Mouse (Mus musculus): Measurements from ENCODE around the gene Sgpp2. TPM values are rescaled to one million over a fixed set of nuclear protein-coding genes. Genes with fewer than 3 reads are reported as not detected.
A peak's percentile ranks its signal among the peaks of the same experiment; 100 is the strongest.

The Sgpp2 gene
- total RNA-seq, 4 experiments from 2014 or later: 3.6 to 10.5 (median 6.4) TPM

DNA sequence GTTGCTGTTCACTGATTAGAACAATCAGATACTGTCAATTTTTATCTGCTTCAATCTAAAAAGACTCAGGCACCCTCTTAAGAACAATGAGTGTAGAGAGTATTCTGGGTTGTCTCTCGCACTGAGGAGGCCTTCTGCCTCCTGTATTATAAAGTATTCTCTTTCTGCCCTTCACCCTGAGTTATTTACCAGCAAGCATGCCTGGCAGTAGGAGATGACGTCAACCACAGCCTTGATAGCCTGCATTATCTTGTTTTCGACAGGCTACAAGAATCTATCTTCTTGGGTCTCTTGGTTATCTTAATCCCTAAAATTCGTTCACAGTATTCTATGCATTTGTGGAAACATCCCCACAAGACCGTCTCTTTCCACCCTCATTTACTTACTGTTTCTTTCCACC lies 29.8 kb downstream of the Sgpp2 start:
- peak; percentile 69 for DNase-seq

DNA sequence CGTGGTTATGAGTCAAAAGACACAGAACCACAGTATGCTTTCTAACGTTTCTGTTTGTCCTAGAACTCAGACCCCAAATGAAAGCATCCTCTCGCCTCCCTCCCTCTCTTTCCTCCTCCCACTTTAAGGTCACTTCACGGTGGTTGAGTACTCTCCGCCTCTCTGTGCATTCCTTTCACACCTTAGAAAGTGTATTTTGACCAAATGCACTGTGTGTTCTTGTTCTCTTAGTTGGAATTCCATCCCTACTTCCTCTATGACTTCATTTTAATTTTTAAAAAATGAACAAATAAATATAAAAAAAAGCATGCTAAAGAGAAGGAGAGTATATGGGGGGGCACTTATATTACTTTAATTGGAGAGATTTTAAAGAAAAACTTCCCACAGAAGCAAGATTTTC lies 30.4 kb downstream of the Sgpp2 start:
- no peak for DNase-seq

DNA sequence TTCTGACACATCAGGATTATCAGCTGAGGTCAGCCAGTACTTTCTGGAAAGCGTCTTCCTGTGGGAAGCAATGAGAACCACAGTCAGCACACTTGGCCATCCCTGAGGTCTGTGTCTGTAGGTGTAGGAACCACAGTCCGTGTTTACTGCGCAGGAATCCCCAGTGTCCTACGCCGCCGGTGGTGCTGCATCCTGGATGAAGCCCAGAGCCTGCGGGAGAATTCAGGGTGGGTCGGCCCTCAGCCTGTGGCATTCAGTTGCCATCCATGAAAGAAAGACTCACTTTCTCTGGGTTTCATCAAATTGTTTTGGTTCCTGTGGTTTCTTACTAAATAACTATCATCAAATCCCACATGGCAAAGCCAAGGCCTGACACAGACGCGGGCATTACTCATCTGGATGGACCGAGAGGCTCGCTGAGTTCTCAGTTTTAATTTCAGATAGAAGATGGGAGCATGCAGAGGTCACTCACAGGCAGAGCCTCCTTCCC lies 37.2 kb downstream of the Sgpp2 start:
- no peak for DNase-seq

DNA sequence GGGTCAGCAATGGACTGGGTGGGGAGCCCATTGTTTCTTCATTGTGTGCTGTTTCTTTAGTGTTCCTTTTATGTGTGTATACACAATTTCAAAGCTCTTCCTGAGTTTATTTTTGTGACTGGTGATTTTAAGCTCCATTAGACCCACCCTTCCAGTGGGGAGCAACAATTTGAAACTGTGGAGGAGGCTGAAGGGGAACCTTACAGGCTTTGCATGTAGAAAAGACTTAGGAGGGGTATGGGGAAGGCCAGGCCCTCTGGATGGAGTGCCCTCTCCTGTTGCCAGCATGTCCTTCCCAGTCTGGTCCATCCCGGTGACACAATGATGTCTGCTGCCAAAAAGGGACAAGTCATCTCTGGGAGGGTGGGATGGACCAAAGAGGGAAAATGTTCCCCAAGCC lies 39.1 kb downstream of the Sgpp2 start:
- no peak for DNase-seq

- DNase-seq: no peak
Observed at GRCm38 (mm10) chr1:78353254-78353653, 43.1 kb downstream of the Sgpp2 start.

- peak; percentile 89 for DNase-seq
Observed at GRCm38 (mm10) chr1:78355123-78355522, 45.0 kb downstream of the Sgpp2 start.

GRCm38 (mm10) chr1:78357415-78357814 lies 47.3 kb downstream of the Sgpp2 start:
- DNase-seq: no peak

- DNase-seq: no peak
Observed at GRCm38 (mm10) chr1:78357868-78358267, 47.7 kb downstream of the Sgpp2 start.

GRCm38 (mm10) chr1:78363965-78364889 lies 54.1 kb downstream of the Sgpp2 start:
- no peak for DNase-seq

DNA sequence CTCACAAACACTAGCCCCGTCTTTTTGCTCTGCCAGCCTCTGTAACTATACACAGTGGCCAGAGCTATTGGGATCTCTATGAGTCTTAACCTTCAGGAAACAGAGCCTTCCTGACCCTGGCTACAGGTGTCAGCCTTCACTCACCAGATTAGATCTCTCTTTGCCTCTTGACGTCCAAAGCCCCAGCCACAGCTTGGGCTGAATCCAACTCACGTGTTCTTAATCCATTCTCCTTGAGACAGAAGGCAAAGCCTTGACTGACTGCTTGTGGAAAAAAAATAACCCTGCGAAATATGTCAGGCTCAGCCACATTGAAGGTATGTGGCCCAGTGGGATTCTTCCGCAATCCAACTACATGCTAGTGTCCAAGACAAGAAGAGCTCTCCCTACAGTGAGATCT lies 57.7 kb downstream of the Sgpp2 start:
- DNase-seq: peak; percentile 12

- DNase-seq: no peak
Observed at GRCm38 (mm10) chr1:78370121-78370520, 60.0 kb downstream of the Sgpp2 start.

GRCm38 (mm10) chr1:78371569-78372236 lies 61.6 kb downstream of the Sgpp2 start:
- no peak for DNase-seq

GRCm38 (mm10) chr1:78372316-78372715 lies 62.2 kb downstream of the Sgpp2 start:
- no peak for DNase-seq

GRCm38 (mm10) chr1:78373836-78374235 lies 63.7 kb downstream of the Sgpp2 start:
- no peak for DNase-seq

DNA sequence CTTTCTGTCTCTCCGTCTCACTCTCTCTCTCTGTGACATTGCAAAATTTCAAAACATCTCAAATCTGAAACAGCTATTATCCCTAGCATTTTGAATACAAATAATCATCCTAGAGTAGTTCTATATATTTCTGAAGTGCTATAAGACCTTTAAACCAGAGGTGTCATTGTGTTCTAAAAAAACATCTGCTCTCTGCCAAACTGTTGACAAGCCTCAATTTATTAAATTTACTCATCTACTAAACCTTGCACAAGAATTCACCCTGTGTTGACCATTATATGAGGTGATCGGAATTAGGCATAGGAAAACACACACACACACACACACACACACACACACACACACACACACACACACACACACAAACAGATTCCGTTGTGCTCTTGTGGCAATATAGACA lies 64.9 kb downstream of the Sgpp2 start:
- no peak for DNase-seq

GRCm38 (mm10) chr1:78380950-78381349 lies 70.8 kb downstream of the Sgpp2 start:
- DNase-seq: no peak

- no peak for DNase-seq
Observed at GRCm38 (mm10) chr1:78387854-78388253, 77.7 kb downstream of the Sgpp2 start.

DNA sequence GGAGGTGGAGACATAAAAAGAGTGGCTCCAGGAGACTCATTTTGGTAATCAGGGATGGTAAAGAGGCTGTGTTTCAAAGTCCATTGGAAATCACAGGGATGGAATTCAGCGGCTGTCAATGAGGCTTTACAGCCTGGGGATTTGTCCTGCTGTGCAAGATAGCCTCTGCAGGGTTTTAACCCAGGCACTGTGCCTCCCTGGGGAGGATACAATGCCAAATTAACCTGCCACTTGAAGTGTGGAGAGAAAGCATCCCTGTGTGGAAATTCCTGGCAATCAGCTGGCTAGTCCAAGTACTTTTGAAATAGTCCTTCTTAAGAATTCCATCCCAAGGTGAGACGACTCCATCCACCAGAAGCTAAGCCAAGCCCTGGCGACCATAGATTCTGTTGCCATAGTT lies 78.7 kb downstream of the Sgpp2 start:
- DNase-seq: no peak

DNA sequence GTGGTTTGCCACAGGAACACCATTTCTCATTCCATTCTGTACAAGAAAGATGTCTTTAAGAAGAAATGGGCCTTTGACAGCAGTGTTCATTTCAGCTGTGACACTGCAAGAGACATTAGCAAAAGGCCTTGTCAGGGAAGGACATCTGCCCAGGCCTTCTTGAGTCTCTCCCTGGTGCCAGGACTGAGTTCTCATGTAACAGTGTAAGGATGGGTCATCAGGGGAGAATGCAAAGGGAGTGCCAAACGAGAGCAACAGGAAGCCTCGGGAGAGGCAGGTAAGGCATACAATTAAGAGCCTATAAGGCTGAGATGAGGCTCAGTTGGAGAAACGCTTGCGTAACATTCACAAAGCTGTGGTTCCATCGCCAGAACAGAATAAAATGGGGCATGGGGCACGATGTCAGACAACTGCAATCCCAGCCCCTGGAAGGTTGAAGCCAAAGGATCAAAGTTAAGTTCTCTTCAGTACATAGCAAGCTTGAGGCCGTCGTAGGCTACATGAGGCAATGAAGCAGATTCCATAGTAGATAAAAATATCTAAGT lies 85.1 kb downstream of the Sgpp2 start:
- peak; percentile 6 for DNase-seq

DNA sequence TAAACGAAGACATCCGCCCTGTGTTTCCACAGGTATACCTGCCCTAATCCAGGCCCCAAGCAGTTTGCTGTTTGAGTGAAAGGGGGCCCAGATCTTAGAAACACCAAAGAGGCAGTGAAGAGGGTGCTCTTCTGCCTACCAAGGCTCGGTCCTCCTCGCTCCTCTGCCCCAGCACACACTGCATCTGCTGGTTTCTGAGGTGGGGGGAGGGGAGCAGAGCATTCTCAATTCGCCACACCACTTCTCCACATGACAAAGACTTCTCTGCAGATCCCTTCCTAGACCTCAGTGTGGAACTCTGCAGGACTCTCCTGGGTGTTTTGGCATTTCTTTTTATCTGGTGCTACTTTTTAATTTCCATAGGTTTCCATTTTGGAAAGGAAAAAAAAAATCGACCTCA lies 85.6 kb downstream of the Sgpp2 start:
- DNase-seq: no peak

DNA sequence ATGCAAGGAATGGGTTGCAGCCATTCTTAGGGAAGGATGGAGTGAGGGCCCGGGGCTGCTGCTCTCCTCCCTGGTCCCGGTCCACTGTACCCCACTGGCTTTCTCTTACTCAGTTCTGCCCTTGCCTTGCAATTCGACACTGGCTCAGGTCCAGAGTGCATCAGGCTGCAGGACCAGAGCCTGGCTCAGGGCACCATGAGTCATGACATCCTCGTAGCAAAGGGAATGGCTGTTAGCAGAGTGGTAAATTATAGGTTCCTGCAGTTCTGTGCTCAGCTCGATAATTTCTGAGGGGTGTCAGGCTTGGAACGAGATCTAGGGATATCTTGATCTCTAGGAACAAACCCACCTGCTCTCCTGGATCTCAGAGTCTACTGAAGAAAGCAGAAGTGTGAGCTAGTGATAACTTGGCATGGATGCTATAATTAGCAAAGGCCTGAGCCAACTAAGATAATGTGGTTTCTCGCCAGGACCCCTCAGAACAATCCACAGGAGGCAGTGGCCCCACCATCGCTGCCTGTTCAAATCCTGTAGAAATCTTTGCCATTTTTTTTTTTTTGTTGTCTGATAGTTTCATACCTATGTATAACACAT lies 86.3 kb downstream of the Sgpp2 start:
- peak; percentile 81 for DNase-seq

DNA sequence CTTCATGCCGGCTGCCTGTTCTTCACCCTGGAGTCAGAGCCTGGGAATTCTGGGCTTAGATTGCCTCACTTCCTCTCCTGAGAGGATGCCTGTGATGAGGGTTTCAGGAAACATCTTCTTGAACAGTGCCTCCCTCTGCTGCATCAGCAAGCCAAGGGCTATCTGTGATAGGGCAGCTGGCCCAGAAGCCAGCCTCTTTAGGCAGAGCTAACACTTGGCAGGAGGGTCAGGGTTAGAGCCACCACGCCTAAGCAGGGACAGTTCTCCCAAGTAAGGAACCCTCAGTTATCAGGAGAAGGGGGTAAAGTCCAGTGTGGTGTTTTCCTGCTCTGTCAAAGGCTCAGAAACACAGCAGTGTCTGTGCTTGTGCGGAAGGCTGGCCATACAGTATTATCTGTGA lies 89.6 kb downstream of the Sgpp2 start:
- no peak for DNase-seq

- no peak for DNase-seq
Observed at GRCm38 (mm10) chr1:78401413-78401812, 91.3 kb downstream of the Sgpp2 start.

Measured in adrenal gland, adult 8-10 months (tissue).